Mouse (Mus musculus) CH12.LX (cell line): ENCODE results near the gene Gsdme.

Source experiments
- CTCF ChIP-seq, 2 experiments: IDR thresholded peaks in 1 of 2; conservative IDR thresholded peaks in 1 of 2; 2 replicates each; pipeline ENCODE4 v1.5.1; 2011 to 2012; ENCODE audit warnings: low read depth in 2 of 2, low read length in 2 of 2, improper control_type of control experiment in 1 of 2, inconsistent platforms in 1 of 2, mild to moderate bottlenecking in 1 of 2, moderate library complexity in 1 of 2
- E2F4 ChIP-seq: IDR thresholded peaks from 2 replicates; pipeline ENCODE4 v1.6.1; 2011; ENCODE audit warnings: low read depth, low read length, improper control_type of control experiment; ENCODE audit not compliant: insufficient replicate concordance
- EP300 ChIP-seq: IDR thresholded peaks from 2 replicates; pipeline ENCODE4 v1.6.1; 2011; ENCODE audit warnings: low read length, improper control_type of control experiment
- HCFC1 ChIP-seq: IDR thresholded peaks from 2 replicates; pipeline ENCODE4 v1.6.1; 2012; ENCODE audit warnings: low read depth, mild to moderate bottlenecking, inconsistent platforms, low read length, improper control_type of control experiment
- KAT2A ChIP-seq: IDR thresholded peaks from 2 replicates; pipeline ENCODE4 v1.6.1; 2012; ENCODE audit warnings: low read length, improper control_type of control experiment, inconsistent platforms; ENCODE audit not compliant: insufficient replicate concordance
- MAX ChIP-seq: IDR thresholded peaks from 2 replicates; pipeline ENCODE4 v1.6.1; 2011; ENCODE audit warnings: low read length, improper control_type of control experiment
- NRF1 ChIP-seq: IDR thresholded peaks from 2 replicates; pipeline ENCODE4 v1.6.1; 2014; ENCODE audit warnings: low read depth, mild to moderate bottlenecking, inconsistent platforms, low read length, improper control_type of control experiment, moderate library complexity
- PAX5 ChIP-seq: IDR thresholded peaks from 2 replicates; pipeline ENCODE4 v1.6.1; 2012; ENCODE audit warnings: low read length, inconsistent platforms, mixed read lengths
- POLR2A ChIP-seq: IDR thresholded peaks from 2 replicates; pipeline ENCODE4 v1.6.1; 2011; ENCODE audit warnings: low read depth, mild to moderate bottlenecking, improper control_type of control experiment, low read length
- POLR2AphosphoS2 ChIP-seq: IDR thresholded peaks from 2 replicates; pipeline ENCODE4 v1.6.1; 2011; ENCODE audit warnings: low read depth, low read length, improper control_type of control experiment
- RAD21 ChIP-seq: IDR thresholded peaks from 2 replicates; pipeline ENCODE4 v1.6.1; 2011; ENCODE audit warnings: low read depth, mild to moderate bottlenecking, low read length, improper control_type of control experiment, moderate library complexity
- TCF12 ChIP-seq: IDR thresholded peaks from 2 replicates; pipeline ENCODE4 v1.6.1; 2014; ENCODE audit warnings: low read depth, mild to moderate bottlenecking, inconsistent platforms, low read length, improper control_type of control experiment

DNA sequence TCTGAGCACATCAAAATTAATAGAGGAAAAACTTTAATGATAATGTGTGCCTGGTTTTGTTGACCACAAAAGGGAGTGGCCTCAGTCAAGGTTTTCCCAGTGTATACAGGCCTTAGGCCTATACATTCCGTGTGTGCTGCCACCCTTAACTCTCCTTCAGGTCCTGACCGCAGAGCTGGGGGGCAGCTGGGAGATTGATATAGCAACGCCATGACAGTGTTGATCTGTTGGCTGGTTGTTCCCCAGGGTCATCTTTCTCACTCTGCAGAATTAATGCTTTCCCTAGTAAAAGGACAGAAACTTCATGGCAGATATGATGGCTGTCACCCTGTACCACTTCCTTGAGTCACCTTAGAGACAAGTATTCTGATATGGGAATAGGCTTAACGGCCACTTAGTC is 59.3 kb downstream of the Gsdme start:
- TF ChIP-seq MAX (no peak), KAT2A (no peak), E2F4 (no peak), POLR2AphosphoS2 (no peak), CTCF (conservative IDR thresholded peaks at IDR 0.05 in 1 of 2, IDR thresholded peaks at IDR 0.05 in 1 of 2; ENCODE audit: low read depth in 2 of 2, low read length in 2 of 2) (no peak), POLR2A (no peak), TCF12 (no peak), RAD21 (no peak), HCFC1 (no peak), PAX5 (no peak), NRF1 (no peak), EP300 (no peak)
